Mouse (Mus musculus): Measurements from ENCODE around the gene Foxn4. TPM values are rescaled to one million over a fixed set of nuclear protein-coding genes. Genes with fewer than 3 reads are reported as not detected.
A peak's percentile ranks its signal among the peaks of the same experiment; 100 is the strongest.

The Foxn4 gene
- polyA plus RNA-seq, 1 experiment from 2014 or later, result 0.60 TPM

DNA sequence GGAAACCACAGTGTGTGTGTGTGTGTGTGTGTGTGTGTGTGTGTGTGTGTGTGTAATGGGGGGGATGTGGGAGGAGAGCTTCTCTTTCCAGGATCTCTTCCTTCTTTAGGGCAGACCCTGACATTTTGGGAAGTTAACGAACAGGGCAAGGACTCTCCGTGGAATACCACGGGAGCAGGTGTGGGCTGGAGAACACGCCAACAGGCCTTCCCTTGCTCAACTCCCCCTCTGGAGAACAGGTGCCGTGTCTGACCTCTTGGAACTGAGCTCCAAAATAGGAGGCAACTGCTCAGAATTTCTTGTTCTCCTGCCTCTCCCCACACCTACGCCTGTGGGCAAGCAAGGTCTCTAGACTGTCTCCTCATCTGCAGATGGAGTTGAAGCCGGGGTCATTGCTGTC, 4.1 kb downstream of the Foxn4 start:
- 75% methylated on average over 7 of the region's 7 CpGs for WGBS
- no peak for ATAC-seq (replicated peaks; ENCODE audit: low FRiP score)
- Histone ChIP-seq H3K4me1 (replicated peaks; ENCODE audit: control insufficient read depth, insufficient read depth, low read length) (peaks cover 12% of the 10 kb centered on the region), H3K9ac (ENCODE audit: low read length) (no peak overlapping the region), H3K4me3 (ENCODE audit: low read depth, low read length) (no peak overlapping the region), H3K27me3 (ENCODE audit: control insufficient read depth, insufficient read depth, low read length) (peaks cover 43% of the 10 kb centered on the region), H3K36me3 (ENCODE audit: control insufficient read depth, insufficient read depth, low read length) (no peaks in the 10 kb centered on the region), H3K4me2 (ENCODE audit: low read depth, low read length, severe bottlenecking) (no peak overlapping the region), H3K27ac (ENCODE audit: low read depth, low read length) (no peak overlapping the region), H3K9me3 (ENCODE audit: control insufficient read depth, low read length) (no peaks in the 10 kb centered on the region)
- no peak for DNase-seq (ENCODE audit: low spot score)

DNA sequence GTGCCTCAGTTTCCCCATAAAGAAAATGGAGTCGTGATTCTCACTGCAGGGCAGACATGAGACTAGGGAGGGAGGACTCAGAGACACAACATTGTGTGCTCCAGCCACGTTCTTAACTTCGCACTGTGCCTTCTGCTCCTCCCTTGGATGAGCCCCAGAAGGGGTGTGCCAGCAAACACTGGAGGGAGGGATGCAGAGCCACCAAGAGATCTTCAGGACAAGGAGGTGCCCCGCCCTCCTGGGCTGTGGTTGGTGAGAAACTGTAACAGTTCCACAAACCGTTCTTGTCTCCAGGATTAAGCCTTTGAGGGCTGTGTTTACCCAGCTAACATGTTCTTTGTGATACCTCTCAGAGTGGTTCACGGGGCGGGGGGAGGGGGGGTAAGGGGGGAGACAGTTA, 5.0 kb downstream of the Foxn4 start:
- DNase-seq (ENCODE audit: low spot score), result no peak
- Histone ChIP-seq H3K27me3 (ENCODE audit: control insufficient read depth, insufficient read depth, low read length) (peaks cover 35% of the 10 kb centered on the region), H3K4me3 (ENCODE audit: low read depth, low read length) (no peak overlapping the region), H3K4me1 (replicated peaks; ENCODE audit: control insufficient read depth, insufficient read depth, low read length) (peaks cover 4% of the 10 kb centered on the region), H3K36me3 (ENCODE audit: control insufficient read depth, insufficient read depth, low read length) (no peaks in the 10 kb centered on the region), H3K4me2 (ENCODE audit: low read depth, low read length, severe bottlenecking) (no peak overlapping the region), H3K9ac (ENCODE audit: low read length) (no peak overlapping the region), H3K27ac (ENCODE audit: low read depth, low read length) (no peak overlapping the region), H3K9me3 (ENCODE audit: control insufficient read depth, low read length) (no peaks in the 10 kb centered on the region)
- 48% methylated on average over 7 of the region's 7 CpGs for WGBS
- no peak for ATAC-seq (replicated peaks; ENCODE audit: low FRiP score)

DNA sequence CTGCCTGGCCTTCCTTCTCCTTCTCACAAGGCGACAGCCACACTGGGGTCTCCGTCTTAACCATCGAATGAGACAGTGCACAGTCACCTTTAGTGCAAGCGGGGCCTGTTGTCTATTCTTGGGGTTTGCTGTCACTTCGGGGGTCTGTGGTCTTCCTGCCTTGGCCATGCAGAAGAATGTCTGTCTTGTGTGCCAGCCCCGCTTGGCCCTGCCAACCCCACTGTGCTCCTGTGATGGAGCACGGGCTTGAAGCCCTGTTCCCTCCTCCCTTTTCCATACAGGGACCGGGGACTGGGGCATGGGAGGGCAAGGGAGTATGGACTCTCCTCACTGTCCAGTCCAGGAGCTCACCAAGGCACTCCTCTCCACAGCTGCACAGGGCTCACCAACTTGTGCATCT, 8.8 kb downstream of the Foxn4 start:
- Histone ChIP-seq H3K4me2 (ENCODE audit: low read depth, low read length, severe bottlenecking) (no peak overlapping the region), H3K27me3 (ENCODE audit: control insufficient read depth, insufficient read depth, low read length) (peaks cover 3% of the 10 kb centered on the region), H3K9ac (ENCODE audit: low read length) (no peak overlapping the region), H3K4me1 (replicated peaks; ENCODE audit: control insufficient read depth, insufficient read depth, low read length) (no peaks in the 10 kb centered on the region), H3K4me3 (ENCODE audit: low read depth, low read length) (no peak overlapping the region), H3K36me3 (ENCODE audit: control insufficient read depth, insufficient read depth, low read length) (no peaks in the 10 kb centered on the region), H3K9me3 (ENCODE audit: control insufficient read depth, low read length) (no peaks in the 10 kb centered on the region), H3K27ac (ENCODE audit: low read depth, low read length) (no peak overlapping the region)
- ATAC-seq (replicated peaks; ENCODE audit: low FRiP score) (no peak), DNase-seq (ENCODE audit: low spot score) (no peak)
- WGBS, result 87% methylated on average over 8 of the region's 8 CpGs

DNA sequence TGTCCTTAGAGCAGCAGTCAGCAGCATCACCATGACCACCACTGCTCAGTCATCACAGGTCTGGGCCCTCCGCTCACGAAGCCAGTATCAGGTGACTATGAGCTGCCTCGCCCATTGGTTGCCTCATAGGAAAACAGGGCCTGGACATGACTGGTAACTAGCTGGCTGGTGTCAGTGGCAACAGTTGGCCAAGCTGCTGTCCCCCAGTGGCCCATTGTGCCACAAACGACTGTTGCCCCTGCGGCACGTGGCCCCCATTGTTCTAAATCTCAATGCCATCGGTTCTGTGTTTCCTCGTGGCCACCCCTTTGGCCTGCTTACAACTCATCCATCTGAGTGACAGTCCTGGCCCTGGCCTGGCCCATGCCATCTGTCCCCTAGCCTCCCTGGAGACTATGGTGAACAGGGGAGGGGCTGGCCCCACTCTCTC, 9.6 kb downstream of the Foxn4 start:
- H3K4me3 ChIP-seq (ENCODE audit: low read depth, low read length), result no peak overlapping the region
- DNase-seq (ENCODE audit: low spot score) (no peak), ATAC-seq (replicated peaks; ENCODE audit: low FRiP score) (no peak)
- H3K27me3 ChIP-seq (ENCODE audit: control insufficient read depth, insufficient read depth, low read length), result peaks cover 2% of the 10 kb centered on the region; the same call in 1 of the 2 replicates
- H3K4me2 ChIP-seq (ENCODE audit: low read depth, low read length, severe bottlenecking), result no peak overlapping the region
- no peaks in the 10 kb centered on the region for H3K9me3 ChIP-seq (ENCODE audit: control insufficient read depth, low read length)
- no peak overlapping the region for H3K9ac ChIP-seq (ENCODE audit: low read length)
- WGBS, result 75% methylated on average over 8 of the region's 8 CpGs
- H3K4me1 ChIP-seq (replicated peaks; ENCODE audit: control insufficient read depth, insufficient read depth, low read length), result no peaks in the 10 kb centered on the region
- H3K36me3 ChIP-seq (ENCODE audit: control insufficient read depth, insufficient read depth, low read length), result no peaks in the 10 kb centered on the region
- H3K27ac ChIP-seq (ENCODE audit: low read depth, low read length), result no peak overlapping the region

DNA sequence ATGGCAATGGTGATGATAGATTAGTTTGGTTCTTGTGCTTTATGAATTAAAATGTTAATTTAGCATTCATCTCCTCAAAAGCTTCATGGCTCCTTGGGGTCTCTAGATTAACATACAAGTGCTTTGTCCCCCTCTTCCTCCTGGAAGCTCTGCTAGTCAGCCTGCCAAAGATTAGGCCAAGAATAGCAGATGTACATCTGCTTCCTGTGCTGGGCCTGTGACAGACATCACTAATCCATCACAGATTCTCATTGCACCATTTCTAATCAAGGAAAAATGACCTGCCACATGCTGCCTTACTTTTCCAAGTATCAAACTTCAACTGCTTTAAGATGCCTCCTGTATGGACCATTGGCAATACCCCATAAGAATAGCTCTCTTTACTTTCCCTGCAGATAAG, 12.1 kb downstream of the Foxn4 start:
- Histone ChIP-seq H3K4me2 (ENCODE audit: low read depth, low read length, severe bottlenecking) (no peak overlapping the region), H3K9ac (ENCODE audit: low read length) (no peak overlapping the region), H3K9me3 (ENCODE audit: control insufficient read depth, low read length) (no peaks in the 10 kb centered on the region), H3K4me1 (replicated peaks; ENCODE audit: control insufficient read depth, insufficient read depth, low read length) (no peaks in the 10 kb centered on the region), H3K27ac (ENCODE audit: low read depth, low read length) (no peak overlapping the region), H3K27me3 (ENCODE audit: control insufficient read depth, insufficient read depth, low read length) (no peaks in the 10 kb centered on the region), H3K36me3 (ENCODE audit: control insufficient read depth, insufficient read depth, low read length) (no peaks in the 10 kb centered on the region), H3K4me3 (ENCODE audit: low read depth, low read length) (no peak overlapping the region)
- DNase-seq (ENCODE audit: low spot score) (no peak), ATAC-seq (replicated peaks; ENCODE audit: low FRiP score) (no peak)

DNA sequence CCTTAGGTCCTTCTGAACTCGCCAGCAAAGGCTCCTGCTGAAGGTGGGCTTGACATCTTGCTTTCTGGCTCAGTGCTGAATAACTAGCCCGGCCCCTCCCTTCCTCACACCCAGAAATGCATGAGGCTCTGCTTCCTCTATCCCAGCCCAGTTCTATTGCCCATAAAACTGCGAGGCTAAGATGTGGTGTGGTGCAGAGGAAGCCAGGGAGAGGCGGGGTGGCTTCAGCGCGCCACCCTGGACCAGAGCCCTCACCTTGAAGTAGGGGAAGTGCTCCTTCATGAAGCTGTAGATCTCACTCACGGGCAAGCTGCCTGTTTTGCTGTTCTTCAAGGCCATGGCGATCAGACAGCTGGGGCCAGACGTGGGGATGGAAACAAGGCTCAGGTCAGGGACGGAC, 14.1 kb downstream of the Foxn4 start:
- no peaks in the 10 kb centered on the region for H3K4me1 ChIP-seq (replicated peaks; ENCODE audit: control insufficient read depth, insufficient read depth, low read length)
- H3K27ac ChIP-seq (ENCODE audit: low read depth, low read length), result no peak overlapping the region
- H3K9me3 ChIP-seq (ENCODE audit: control insufficient read depth, low read length), result no peaks in the 10 kb centered on the region
- H3K27me3 ChIP-seq (ENCODE audit: control insufficient read depth, insufficient read depth, low read length), result no peaks in the 10 kb centered on the region
- no peak overlapping the region for H3K4me2 ChIP-seq (ENCODE audit: low read depth, low read length, severe bottlenecking)
- H3K9ac ChIP-seq (ENCODE audit: low read length), result no peak overlapping the region
- DNase-seq (ENCODE audit: low spot score) (no peak), ATAC-seq (replicated peaks; ENCODE audit: low FRiP score) (no peak)
- no peak overlapping the region for H3K4me3 ChIP-seq (ENCODE audit: low read depth, low read length)
- 87% methylated on average over 10 of the region's 10 CpGs for WGBS
- H3K36me3 ChIP-seq (ENCODE audit: control insufficient read depth, insufficient read depth, low read length), result no peaks in the 10 kb centered on the region

DNA sequence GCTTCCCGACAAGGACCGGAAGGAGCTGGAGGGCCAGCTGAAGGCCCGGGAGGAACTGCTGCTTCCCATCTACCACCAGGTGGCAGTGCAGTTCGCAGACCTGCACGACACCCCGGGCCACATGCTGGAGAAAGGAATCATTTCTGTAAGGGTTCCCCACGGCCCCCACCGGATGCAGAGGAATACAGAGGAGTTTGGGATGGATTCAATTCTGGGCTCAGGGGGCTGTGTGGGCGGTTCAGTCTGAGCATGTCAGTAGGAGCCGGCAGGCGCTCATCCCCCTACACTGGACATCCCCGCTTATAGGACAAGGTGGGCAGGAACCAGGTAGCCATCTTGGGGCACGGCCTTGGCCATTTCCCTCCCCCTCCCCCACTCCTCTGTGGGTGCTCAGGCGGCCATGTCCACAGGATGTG, 25.4 kb downstream of the Foxn4 start:
- DNase-seq (ENCODE audit: low spot score) (peak; percentile 89), ATAC-seq (replicated peaks; ENCODE audit: low FRiP score) (0 out of 2 replicates have a peak, but pooled peaks have one; percentile 36)
- no peak overlapping the region for H3K27ac ChIP-seq (ENCODE audit: low read depth, low read length)
- WGBS, result 18% methylated on average over 14 of the region's 14 CpGs
- H3K4me3 ChIP-seq (ENCODE audit: low read depth, low read length), result no peak overlapping the region
- H3K27me3 ChIP-seq (ENCODE audit: control insufficient read depth, insufficient read depth, low read length), result no peaks in the 10 kb centered on the region
- H3K36me3 ChIP-seq (ENCODE audit: control insufficient read depth, insufficient read depth, low read length), result no peaks in the 10 kb centered on the region
- H3K4me2 ChIP-seq (ENCODE audit: low read depth, low read length, severe bottlenecking), result peak overlapping the region; percentile 31; the same call in 1 of the 2 replicates
- no peak overlapping the region for H3K9ac ChIP-seq (ENCODE audit: low read length)
- H3K9me3 ChIP-seq (ENCODE audit: control insufficient read depth, low read length), result no peaks in the 10 kb centered on the region
- no peaks in the 10 kb centered on the region for H3K4me1 ChIP-seq (replicated peaks; ENCODE audit: control insufficient read depth, insufficient read depth, low read length)

DNA sequence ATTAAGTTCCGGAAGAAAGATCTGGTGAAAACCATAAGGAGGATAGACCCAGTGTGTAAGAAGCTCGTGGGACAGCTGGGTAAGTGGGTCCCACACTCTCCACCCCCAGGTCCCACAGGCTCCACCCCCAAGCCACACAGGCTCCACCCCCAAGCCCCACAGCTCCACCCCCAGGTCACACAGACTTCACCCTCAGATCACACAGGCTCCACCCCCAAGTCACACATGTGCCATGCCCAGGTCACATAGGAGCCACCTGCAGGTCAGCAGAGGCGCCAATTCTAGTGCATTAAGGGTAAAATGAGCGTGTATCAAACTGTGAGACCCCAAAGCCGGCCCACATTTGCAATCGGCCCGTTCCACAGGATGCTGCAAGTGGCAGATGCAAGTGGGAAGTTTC, 27.1 kb downstream of the Foxn4 start:
- H3K9ac ChIP-seq (ENCODE audit: low read length), result no peak overlapping the region

DNA sequence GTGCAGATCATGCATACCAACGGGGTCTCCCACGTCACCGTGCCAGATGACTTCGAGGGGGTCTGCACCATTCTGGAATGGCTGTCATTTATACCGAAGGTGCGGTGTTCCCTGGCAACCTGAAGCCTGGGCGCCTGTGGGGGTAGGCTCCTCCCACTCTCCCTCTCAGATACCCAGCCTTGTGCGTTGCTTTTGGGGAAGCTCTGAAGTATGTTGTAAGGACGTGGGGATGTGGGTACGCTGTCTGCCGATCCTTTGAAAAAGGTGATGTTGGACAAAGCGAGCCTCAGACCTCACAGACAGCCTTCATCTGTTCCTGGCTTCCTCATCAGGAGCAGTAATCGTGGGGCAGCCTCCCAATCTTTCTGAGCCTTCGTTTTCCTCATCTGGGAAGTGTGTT, 33.9 kb downstream of the Foxn4 start:
- Histone ChIP-seq H3K9me3 (ENCODE audit: control insufficient read depth, low read length) (no peaks in the 10 kb centered on the region), H3K27me3 (ENCODE audit: control insufficient read depth, insufficient read depth, low read length) (no peaks in the 10 kb centered on the region), H3K4me3 (ENCODE audit: low read depth, low read length) (no peak overlapping the region), H3K4me2 (ENCODE audit: low read depth, low read length, severe bottlenecking) (no peak overlapping the region), H3K36me3 (ENCODE audit: control insufficient read depth, insufficient read depth, low read length) (no peaks in the 10 kb centered on the region), H3K27ac (ENCODE audit: low read depth, low read length) (no peak overlapping the region), H3K4me1 (replicated peaks; ENCODE audit: control insufficient read depth, insufficient read depth, low read length) (no peaks in the 10 kb centered on the region), H3K9ac (ENCODE audit: low read length) (no peak overlapping the region)
- ATAC-seq (replicated peaks; ENCODE audit: low FRiP score), result no peak
- DNase-seq (ENCODE audit: low spot score), result no peak
- 49% methylated on average over 14 of the region's 14 CpGs for WGBS

More for the DNA sequence above, 27.1 kb downstream of the Foxn4 start:
- Histone ChIP-seq H3K27ac (ENCODE audit: low read depth, low read length) (no peak overlapping the region), H3K9me3 (ENCODE audit: control insufficient read depth, low read length) (no peaks in the 10 kb centered on the region), H3K27me3 (ENCODE audit: control insufficient read depth, insufficient read depth, low read length) (no peaks in the 10 kb centered on the region), H3K36me3 (ENCODE audit: control insufficient read depth, insufficient read depth, low read length) (no peaks in the 10 kb centered on the region), H3K4me1 (replicated peaks; ENCODE audit: control insufficient read depth, insufficient read depth, low read length) (no peaks in the 10 kb centered on the region), H3K4me3 (ENCODE audit: low read depth, low read length) (no peak overlapping the region), H3K4me2 (ENCODE audit: low read depth, low read length, severe bottlenecking) (no peak overlapping the region)
- no peak for DNase-seq (ENCODE audit: low spot score)
- 84% methylated on average over 7 of the region's 7 CpGs for WGBS
- ATAC-seq (replicated peaks; ENCODE audit: low FRiP score), result no peak

Measured in forebrain, embryonic 11.5 days (tissue).